Mouse (Mus musculus): ENCODE measurements around the gene Ate1.
"Not testable (repeated sequence)": the region's sequence is repeated elsewhere in the genome, so short reads cannot be mapped to it uniquely, and the experiment has no call there.

Ate1 gene

DNA sequence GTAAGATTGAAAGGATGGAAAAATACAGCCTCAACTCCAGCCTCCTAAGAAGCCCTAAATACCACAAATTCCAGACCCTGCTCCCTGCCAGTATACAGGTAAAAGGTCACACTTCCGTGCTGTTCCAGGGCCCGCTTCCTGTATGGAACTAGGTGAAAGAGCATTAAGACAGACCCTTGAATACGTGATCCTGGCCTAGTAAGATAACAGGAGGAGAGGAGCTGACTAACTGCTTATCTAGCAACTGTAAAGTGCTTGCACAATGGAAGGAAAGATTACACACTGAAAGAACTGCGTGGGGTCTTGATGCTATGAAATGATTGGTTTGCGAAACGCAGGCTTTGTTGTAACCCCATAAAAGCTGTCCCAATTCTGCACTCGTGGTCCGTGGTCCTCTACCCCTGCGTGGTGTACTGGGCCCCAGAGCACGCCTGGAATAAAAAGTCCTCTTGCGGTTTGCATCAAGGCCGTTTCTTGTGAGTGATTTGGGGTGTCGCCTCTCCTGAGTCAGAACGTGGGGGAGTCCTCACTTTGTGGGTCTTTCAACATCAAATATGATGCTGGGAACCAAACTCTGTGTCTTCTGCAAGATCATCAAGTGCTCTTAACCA is 748 bp upstream of the Ate1 start:
- DNase-seq (ENCODE audit: low spot score) = peak; percentile 83

DNA sequence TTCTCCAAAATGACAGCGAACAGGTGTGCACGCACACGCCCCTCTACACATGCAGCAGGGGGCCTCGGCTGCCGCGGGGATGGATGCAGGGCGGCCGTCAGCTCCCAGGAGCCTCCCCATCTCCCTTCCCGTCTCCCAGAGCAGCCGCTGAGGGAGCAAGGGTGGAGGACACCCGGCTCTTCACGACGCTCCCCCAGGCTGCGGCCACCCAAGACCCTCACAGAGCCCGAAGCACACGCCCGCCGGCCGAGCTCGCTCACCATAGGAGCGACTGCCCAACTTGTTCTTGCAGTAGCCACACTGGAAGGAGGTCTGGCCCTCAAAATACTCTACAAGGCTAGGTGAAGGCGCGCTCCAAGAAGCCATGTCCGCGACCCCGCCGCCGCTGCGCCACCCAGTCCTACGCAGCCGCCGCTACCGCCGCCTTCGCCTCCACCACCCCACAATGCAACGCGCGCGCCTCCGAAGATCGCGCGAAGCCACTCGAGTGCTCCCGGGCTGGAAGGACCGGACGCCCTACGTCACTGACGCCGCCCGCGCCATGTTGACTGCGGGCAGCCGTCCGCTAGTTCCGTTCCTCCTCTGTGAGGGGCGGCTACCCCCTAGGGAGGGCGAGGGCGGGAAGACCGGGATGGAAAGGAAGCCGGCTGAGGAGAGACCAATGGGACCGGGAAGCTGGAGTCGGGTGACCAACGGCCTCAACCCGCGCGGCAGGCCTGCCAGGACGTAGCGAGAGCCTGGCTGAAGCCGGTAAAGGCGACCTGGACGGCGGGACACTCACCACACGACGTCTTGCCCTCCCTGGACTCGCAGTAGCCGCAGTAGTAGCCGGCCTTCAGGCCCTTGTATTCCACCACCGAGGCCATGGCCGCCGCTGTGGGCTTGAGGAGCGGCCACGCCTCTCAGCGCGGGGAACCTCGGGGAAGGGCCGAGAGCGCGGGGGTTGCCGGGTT is 797 bp downstream of the Ate1 start:
- DNase-seq (ENCODE audit: low spot score) = peak; percentile 98

DNA sequence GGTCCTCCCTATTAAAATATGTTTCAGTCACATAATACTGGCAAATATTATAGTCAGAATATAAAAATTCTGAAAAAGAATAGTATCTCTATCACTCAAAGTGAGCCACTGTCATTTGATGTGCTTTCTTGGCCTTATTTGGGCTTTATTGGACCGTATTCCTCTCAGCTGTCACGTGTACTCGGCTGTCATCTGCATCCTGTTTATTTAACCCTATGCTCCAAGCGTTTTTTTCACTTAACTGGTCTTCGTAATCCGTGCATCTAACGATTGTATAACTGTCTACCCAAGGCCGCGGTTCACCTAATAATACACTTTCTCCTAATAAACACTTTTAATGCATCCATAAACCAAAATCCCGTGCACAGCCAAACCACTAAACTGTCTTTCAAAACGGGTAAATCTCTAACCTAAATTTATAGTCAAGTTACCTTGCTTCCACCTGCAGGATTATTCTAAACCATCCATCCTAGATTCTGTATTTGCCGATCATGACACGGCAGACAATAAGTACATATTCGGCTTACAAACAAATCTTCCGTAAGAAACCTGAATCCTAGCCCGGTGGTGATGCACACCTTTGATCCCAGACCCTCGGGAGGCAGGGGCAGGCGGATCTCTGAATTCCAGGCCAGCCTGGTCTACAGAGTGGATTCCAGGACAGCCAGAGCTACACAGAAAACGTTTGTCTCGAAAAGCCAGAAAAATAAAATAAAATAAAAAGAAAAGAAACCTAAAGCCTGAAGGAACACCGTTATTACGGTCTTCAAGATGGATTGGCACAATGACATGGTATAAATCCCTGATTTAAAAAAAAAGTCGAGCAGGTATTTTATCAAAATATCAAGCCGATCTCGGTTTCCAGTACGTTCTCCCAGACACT is 1.7 kb downstream of the Ate1 start:
- no peak for DNase-seq (ENCODE audit: low spot score)

DNA sequence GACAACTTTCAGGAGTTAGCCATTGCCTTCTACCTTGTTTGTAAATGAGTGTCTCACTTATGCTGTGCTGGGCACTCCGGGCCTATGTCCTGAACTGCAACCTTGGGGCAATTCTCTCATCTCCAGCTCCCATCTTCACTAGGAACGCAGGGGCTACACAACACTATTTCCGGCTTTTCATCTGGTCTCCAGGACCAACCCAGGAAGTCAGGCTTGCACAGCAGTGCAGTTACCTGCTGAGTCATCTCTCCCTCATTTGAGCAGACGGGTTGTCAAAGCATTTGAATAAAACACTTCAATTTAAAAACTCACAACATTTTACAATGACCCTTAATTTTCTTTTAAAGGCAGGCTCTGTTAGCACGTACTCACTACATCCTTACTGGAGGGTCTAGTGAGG is 9.9 kb downstream of the Ate1 start:
- no peak for DNase-seq (ENCODE audit: low spot score)

DNA sequence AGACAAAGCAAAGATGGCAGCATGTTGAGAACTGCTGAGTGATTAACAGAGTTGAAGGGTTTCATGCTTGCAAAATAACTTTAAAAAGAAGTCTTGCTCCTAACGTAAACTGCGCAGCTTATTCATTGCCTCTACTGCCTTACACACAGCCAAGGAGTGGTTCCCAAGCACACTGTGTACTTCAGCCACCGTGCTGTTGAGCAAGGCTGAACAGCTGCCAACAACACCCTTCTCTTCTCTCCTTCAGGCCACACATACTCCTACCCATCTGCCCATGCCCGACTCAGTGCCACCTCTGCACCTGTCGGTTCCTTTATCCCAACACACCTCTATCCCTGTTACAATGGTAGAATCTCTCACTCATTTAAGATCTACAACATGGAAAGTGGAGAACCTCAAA is 17.2 kb downstream of the Ate1 start:
- DNase-seq (ENCODE audit: low spot score) = no peak

DNA sequence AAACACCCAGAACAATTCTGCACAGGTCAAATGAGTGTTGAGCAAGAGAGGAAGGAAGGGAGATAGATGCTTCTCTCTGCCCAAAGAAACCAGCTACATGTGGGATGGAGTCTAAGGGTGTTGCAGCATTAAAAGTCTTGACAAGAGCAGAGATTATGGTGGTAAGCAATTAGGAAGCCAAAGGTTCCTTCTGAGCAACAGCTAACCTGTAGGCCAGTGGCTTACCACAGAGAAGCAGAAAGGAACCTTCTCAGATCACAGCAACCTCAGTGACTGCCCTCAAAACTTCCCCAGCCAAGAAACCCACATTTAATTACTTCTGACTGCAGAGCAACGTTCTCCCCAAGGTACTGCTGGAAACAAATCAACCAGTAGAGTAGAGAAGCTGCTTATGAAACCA is 18.7 kb downstream of the Ate1 start:
- no peak for DNase-seq (ENCODE audit: low spot score)

DNA sequence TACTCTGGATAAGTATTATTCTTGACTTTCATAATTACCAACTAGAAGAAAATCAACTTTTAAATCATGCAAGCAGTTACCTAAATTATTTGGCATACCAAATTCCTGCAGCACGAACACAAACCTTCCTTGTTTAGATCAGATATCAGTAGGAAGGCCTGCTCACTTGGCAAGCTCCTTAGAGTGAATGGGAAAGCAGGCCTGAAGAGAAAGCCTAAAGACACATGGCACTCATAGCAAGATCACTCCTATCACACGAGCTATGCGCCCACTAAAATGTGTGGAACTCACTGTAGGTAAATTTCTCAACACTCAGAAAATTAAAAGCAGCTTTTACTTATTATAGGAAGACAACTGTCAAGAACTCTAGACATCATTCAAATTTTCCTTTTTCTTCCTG is 26.8 kb downstream of the Ate1 start:
- no peak for DNase-seq (ENCODE audit: low spot score)

DNA sequence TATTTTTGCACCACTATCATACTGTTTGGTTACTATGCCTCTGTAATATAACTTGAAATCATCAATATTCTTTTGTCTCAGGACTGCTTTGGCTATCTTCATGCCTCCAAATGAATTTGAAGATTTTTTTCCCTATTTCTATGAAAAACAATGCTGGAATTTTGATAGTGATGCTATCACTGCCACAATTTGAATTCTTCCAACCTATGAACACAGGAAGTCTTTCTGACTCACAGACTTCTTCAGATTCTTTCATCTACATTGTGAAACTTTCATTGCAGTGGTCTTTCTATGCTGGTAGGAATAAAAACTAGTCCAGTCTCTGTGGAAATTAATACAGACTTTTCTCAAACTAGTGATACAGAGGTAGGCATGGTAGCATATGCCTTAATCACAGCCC is 28.1 kb downstream of the Ate1 start:
- DNase-seq (ENCODE audit: low spot score) = no peak

DNA sequence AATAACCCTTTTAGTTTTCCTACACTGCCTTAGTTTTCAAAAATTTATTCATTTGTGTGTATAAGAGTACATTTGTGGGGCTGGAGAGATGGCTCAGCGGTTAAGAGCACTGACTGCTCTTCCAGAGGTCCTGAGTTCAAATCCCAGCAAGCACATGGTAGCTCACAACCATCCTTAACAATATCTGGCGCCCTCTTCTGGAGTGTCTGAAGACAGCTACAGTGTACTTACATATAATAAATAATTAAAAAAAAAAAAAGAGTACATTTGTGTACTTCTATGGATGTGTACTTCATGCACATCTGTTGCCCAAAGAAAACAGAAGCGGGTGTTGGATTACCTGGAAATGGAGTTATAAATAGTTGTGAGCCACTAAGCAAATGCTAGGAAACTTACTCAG is 41.2 kb downstream of the Ate1 start:
- not testable (repeated sequence) for DNase-seq (ENCODE audit: low spot score)

DNA sequence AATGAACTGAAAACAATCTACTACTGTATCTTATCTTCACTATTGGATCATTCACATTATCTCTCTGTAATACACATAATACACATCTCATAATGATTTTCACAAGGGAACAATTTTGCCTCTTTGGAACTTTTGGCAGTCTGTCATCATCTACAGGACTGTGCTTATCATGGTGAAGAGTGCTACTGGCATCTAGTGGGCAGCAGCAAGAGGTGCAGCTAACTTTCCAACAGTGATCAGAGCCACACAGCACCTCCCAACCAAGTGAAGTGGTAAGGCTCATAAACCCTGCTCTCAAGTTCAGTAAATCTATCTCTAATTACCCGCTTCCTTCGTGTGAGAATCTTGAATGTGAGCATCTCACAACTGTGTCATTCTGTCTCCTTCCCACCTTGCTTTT is 44.2 kb downstream of the Ate1 start:
- DNase-seq (ENCODE audit: low spot score) = no peak

DNA sequence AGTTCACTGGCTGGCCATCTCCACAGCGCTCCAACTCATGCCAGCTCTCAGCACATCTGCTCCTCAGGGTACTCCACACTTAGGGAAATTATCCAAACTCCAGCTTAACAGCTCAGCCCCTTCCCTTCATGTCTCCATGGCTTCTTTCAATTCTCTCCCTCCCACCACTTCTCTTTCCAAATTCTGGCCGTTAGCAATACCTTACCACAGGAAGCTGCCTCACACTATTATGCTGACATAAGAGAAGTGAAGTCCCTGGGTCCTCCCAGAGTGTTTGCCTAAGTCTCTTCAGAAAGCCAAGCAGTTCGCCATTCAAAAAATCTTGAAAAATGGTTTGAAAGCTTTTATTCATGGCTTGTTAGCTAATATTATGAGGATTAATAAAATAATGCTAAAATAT is 46.3 kb downstream of the Ate1 start:
- DNase-seq (ENCODE audit: low spot score) = no peak

DNA sequence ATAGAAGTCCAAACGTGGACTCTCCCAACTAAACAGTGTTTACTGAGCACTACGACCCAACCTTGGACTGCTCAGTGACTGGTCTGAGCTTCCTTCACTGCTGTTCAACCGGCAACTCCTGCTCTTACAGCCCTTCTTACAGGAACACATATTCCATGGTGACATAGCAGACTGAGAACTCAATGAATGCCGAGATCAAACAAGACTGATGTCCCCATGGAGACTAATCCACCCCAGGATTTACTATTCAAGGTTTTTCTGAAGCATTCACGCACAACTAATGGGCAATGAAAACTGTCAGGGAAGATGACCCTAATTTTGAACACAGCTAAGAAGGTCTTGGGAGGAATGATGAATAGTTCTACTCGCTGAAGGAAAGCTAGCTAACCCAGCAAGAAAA is 47.5 kb downstream of the Ate1 start:
- DNase-seq (ENCODE audit: low spot score) = no peak

DNA sequence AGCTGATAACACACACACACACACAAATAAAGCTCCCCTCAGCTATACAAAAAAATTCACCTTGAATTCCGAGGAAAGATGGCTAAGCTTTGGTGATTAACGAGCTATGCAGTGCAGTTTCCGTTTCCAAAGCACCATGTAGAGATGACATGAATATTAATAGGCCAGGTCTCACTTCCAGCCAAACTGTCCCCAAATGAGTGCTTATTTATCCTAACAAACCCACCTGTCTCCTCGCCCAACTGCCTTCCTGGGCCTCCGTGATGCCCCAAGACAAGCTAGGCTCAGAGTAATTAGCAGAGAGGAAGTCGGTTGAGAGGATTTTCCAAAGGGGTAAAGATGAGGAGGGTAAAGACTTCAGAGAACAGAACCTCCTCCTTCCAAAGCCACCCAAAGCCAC is 49.1 kb downstream of the Ate1 start:
- no peak for DNase-seq (ENCODE audit: low spot score)

DNA sequence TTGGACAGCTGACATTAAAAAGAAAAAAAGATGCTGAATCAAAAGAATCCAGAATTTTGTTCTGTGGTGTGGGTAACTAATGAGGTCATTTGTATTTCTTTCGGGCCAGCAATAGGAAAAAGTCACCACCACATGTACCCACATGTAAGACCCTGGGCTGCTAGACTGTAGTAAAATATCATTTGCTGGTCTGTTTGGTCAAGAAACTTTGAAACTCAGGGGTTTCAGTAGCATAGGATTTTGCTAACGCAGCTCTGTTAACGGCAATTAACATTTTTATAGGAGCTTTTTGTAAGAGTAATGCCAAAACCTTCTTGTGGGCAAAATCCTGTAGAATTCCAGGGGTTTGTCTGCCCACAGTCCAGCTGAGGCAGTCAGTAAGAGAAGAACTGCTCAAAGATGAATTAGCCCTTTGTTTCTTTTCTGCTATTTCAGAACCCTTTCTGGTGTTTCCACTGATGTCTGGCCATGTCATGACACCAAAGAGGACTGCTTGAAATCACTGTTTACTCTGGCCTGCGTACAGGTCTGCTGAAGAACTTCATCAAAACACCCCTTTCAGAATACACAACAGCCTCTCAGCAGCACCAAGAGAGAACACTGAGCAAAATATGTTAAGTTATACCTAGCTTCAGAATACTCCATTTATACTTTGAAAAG is 64.5 kb downstream of the Ate1 start:
- no peak for DNase-seq (ENCODE audit: low spot score)

DNA sequence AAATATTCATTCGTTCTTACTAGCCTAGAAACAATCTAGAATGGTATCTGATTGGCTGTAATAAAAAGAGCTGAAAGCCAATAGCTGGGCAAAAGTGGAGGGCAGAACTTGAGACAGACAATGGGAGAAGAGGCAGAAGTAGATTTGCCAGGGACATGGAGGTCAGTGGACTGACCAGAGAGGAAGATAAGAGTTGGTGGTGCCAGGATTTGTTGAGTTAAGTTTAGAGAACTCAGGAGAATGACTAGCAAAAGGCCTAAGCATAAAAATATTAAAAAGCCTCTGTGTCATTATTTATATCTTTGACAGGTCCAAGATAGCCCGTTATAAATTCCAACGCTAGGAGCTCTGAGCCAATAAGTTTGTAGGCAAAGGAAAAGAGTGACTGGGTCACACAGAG is 65.9 kb downstream of the Ate1 start:
- no peak for DNase-seq (ENCODE audit: low spot score)

DNA sequence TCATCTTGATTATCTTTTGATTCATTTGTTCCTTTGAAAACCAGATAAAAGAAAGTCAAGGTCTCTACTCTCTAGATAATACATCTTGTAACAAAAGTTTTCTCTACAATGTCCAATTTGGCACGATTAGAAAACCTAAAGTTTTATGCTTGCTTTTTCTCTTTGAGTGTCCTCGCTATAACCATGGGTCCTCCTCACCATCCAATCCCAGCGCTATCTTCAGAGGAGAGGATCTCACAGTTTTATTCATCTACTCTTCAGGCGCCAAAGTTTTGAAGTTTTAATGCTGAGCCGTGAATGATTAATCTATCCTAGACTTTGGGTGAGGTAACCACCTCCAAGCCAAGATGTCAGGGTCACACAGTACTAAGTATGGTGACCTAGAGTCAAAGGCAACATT is 84.4 kb downstream of the Ate1 start:
- DNase-seq (ENCODE audit: low spot score) = no peak

DNA sequence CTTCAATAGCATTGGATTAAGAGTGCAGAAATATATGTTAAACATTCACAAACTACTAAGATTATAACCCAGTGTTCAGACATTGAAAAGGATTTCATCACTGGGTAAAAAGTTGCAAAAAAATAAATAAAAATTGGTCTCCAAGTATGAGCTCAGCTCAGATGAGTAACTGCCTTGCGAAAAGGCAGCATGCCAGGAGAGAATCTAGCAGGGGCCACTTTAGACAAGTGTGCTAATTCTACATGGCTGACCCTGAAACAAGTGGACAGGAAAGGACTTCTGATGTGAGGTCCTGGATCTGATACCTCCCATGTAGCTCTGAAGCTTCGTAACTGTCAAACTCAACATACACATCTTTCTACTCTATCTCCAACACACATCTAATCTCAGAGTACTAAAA is 88.0 kb downstream of the Ate1 start:
- DNase-seq (ENCODE audit: low spot score) = no peak

DNA sequence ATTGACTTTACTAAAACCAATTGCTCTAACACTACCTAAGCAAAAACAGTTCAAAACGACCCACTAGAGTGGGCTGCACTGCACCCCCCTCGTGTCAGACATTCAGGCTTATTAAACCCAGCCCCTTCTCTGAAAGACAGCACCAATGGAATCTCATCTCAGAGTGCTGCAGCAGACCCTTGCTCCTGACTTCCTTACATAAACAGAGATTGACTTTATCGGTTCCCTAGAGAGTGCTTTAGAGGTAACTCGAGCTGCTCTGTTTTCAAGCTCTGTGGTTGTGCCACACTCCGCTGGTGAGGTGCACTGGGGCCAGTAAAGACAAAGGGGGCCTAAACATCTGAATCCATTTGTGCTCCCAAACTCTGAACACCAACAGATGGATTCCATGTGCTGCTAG is 93.6 kb downstream of the Ate1 start:
- peak; percentile 51 for DNase-seq (ENCODE audit: low spot score)

DNA sequence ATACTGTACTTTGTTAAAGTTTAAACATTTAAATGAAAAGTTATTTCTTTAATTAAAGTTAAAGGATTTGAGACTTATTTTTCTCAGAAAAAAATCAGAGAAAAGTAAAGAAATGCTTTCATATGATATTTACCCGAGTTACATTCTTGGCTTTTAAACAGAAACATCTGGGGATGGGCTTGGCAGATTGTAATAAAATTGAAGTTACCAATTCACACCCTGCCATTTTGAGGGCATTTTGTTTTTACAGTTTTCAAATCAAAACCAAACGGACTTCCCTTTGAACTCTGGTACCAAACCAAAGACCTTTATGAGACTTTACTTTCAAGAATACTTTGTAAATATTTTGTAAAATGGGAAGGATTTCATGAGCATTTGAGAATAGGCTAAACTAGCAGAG is 94.2 kb downstream of the Ate1 start:
- DNase-seq (ENCODE audit: low spot score) = no peak

DNA sequence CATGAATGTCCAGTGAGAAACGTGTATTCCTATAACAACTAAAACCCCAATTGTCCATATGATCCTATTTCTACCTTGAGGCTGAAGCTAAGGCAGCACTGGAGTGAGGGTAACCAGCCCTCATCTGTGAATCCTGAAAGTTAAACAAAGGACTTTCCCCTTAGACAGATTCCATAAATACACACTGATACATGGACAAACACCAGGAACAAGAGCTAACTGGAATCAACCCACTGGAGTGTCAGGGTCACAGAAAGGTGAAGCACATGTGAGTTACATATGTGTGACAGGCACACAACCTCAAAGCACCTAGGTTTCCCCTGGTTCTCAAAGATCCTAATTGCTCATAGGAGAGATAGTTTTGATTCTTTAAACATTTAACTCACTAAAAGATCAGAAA is 100.2 kb downstream of the Ate1 start:
- DNase-seq (ENCODE audit: low spot score) = no peak

DNA sequence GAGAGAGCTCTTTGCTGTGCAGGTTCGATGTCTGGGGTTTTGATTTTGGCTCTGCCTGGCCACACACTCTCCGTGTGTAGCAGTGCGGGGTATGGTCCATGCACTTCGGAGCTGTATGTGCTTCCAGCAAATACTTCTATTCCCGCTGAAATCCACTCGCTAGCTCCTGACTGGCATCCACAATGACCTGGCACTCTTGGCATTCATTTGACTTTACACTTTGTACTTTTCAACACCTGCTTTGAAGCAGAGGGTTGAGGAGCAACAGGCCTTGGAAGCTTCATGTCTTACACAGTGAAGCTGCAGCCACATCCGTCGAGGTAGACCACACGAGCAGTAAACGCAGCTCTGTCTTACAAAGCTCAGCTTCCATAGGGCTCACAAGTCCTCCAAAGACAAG is 112.5 kb downstream of the Ate1 start:
- no peak for DNase-seq (ENCODE audit: low spot score)

DNA sequence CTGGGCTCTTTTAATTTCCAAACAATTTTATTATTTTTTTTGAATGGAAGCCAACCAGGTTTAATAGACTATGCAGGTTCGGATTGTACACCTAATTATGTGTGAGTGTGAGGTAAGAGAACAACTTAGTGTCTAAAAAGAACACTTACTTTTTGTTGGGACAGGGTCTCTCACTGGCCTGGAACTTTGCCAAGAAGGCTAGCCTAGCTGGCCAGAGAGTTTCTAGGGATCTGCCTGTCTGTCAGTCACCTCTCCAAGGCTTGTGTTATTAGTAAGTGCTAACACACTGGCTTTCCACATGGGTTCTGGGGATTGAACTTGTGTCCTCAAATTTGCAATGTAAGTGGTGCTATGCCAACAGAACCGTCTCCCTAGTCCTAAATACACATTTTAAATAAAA is 116.8 kb downstream of the Ate1 start:
- no peak for DNase-seq (ENCODE audit: low spot score)

All from yolk sac, embryonic 10.5 days (tissue).